In genomic region chr2:93891611-93892280, GRCm38 (mm10) we compare ENCODE assay signal across 8 mouse cellular contexts. TPM values are rescaled to one million over a fixed set of nuclear protein-coding genes. Genes with fewer than 3 reads are reported as not detected.
DNase-seq lines count a peak whose midpoint lies in the region; ATAC-seq lines count a peak whose summit lies in the region.
"Had no signal": no experiment of that assay in that cellular context is flagged by ENCODE, and none has a peak within 500 bp of the region (broad histone marks: within the 10 kb centered on the region; RNA-seq: fewer than 3 reads in every experiment).

No protein-coding gene starts in this region.

- no peak overlapping the region for H3K9ac ChIP-seq in heart, embryonic 13.5 days
- H3K9ac ChIP-seq in liver, embryonic 12.5 days: no peak overlapping the region
- H3K9ac ChIP-seq in neural tube, embryonic 14.5 days (replicated peaks; ENCODE audit: low read depth, low read length): no peak overlapping the region

- H3K36me3 ChIP-seq in heart, embryonic 13.5 days: no peaks in the 10 kb centered on the region
- no peaks in the 10 kb centered on the region for H3K36me3 ChIP-seq in liver, embryonic 12.5 days
- H3K36me3 ChIP-seq in neural tube, embryonic 14.5 days (ENCODE audit: control insufficient read depth, insufficient read depth, low read length): no peaks in the 10 kb centered on the region

- peak overlapping the region; percentile 61 for H3K27ac ChIP-seq in heart, embryonic 13.5 days (replicated peaks)
- H3K27ac ChIP-seq in liver, embryonic 12.5 days: peak overlapping the region; percentile 22; the same call in 1 of the 2 replicates
- H3K27ac ChIP-seq in neural tube, embryonic 14.5 days (ENCODE audit: low read depth, low read length): peak overlapping the region; percentile 69

- H3K4me1 ChIP-seq in heart, embryonic 13.5 days: peaks cover 21% of the 10 kb centered on the region
- H3K4me1 ChIP-seq in liver, embryonic 12.5 days: peaks cover 11% of the 10 kb centered on the region; the same call in 1 of the 2 replicates
- H3K4me1 ChIP-seq in neural tube, embryonic 14.5 days (ENCODE audit: control insufficient read depth, insufficient read depth, low read length): peaks cover 10% of the 10 kb centered on the region

- H3K9me3 ChIP-seq in heart, embryonic 13.5 days: no peaks in the 10 kb centered on the region
- no peaks in the 10 kb centered on the region for H3K9me3 ChIP-seq in liver, embryonic 12.5 days (replicated peaks)
- H3K9me3 ChIP-seq in neural tube, embryonic 14.5 days (ENCODE audit: control insufficient read depth, low read length): no peaks in the 10 kb centered on the region

- H3K27me3 ChIP-seq in heart, embryonic 13.5 days (replicated peaks): peaks cover 4% of the 10 kb centered on the region; the same call in 1 of the 2 replicates
- no peaks in the 10 kb centered on the region for H3K27me3 ChIP-seq in liver, embryonic 12.5 days (replicated peaks)
- H3K27me3 ChIP-seq in neural tube, embryonic 14.5 days (ENCODE audit: control insufficient read depth, insufficient read depth, low read length): no peaks in the 10 kb centered on the region

- peak; percentile 52 for DNase-seq in NIH3T3 (ENCODE audit: low read depth)
- peak; percentile 49 to 80 for DNase-seq in cerebellum, postnatal 4 days (ENCODE audit: low spot score in 2 of 2)
- DNase-seq in kidney, postnatal 14 days: peak; percentile 84
- DNase-seq in gastrocnemius, postnatal 25 days: no peak

- WGBS in heart, embryonic 13.5 days: 22% methylated on average over 9 of the region's 9 CpGs
- WGBS in liver, embryonic 12.5 days (ENCODE audit: insufficient replicate concordance): 27% methylated on average over 8 of the region's 9 CpGs
- WGBS in neural tube, embryonic 14.5 days: 7% methylated on average over 8 of the region's 9 CpGs

- H3K4me3 ChIP-seq in heart, embryonic 13.5 days: no peak overlapping the region
- no peak overlapping the region for H3K4me3 ChIP-seq in liver, embryonic 12.5 days
- H3K4me3 ChIP-seq in neural tube, embryonic 14.5 days (ENCODE audit: low read depth, low read length): no peak overlapping the region

- ATAC-seq in heart, embryonic 13.5 days (ENCODE audit: extremely low read depth, insufficient number of reproducible peaks, low FRiP score, low TSS enrichment): peak; percentile 40; the same call in 1 of the 2 replicates
- ATAC-seq in liver, embryonic 12.5 days: peak; percentile 60
- ATAC-seq in neural tube, embryonic 14.5 days (ENCODE audit: low read depth): peak; percentile 95

- H3K4me2 ChIP-seq in heart, embryonic 13.5 days: no peak overlapping the region
- no peak overlapping the region for H3K4me2 ChIP-seq in liver, embryonic 12.5 days
- H3K4me2 ChIP-seq in neural tube, embryonic 14.5 days (ENCODE audit: low read depth, low read length): no peak overlapping the region

RNA-seq across cellular contexts. Expression of gene Accsl, which starts 22.8 kb away (rescaled TPM):
- not detected in 2 replicates for polyA plus RNA-seq in heart, embryonic 13.5 days (2015; fragmentation: Nextera tagmentation; extraction: Ambion mirVana)
- polyA plus RNA-seq in liver, embryonic 12.5 days (2016; fragmentation: Nextera tagmentation; extraction: Ambion mirVana): not detected in 2 replicates
- 0.33 and 0.66 TPM in 2 replicates for polyA plus RNA-seq in neural tube, embryonic 14.5 days (2014; fragmentation: Nextera tagmentation; extraction: Ambion mirVana)
- not detected for total RNA-seq in gastrocnemius, postnatal 25 days (2021)
- total RNA-seq: neutrophil, adult 5-6 weeks had no signal

RNA-seq across cellular contexts. Expression of gene Accs, which starts 42.0 kb away (rescaled TPM):
- 6.1 and 7.6 TPM in 2 replicates for polyA plus RNA-seq in heart, embryonic 13.5 days (2015; fragmentation: Nextera tagmentation; extraction: Ambion mirVana)
- 1.4 and 2.3 TPM in 2 replicates for polyA plus RNA-seq in liver, embryonic 12.5 days (2016; fragmentation: Nextera tagmentation; extraction: Ambion mirVana)
- polyA plus RNA-seq in neural tube, embryonic 14.5 days (2014; fragmentation: Nextera tagmentation; extraction: Ambion mirVana): 5.5 and 6.7 TPM in 2 replicates
- 1 to 10 TPM; 2.3 to 4.1 TPM for total RNA-seq in gastrocnemius, postnatal 25 days (2021)

Comparison
In these comparisons a context has a peak if more than half of its experiments do, and no peak if none do; other contexts are left out.
1. ATAC-seq: peak in every context shown above with its lines; median percentile 95 in neural tube, embryonic 14.5 days; 60 in liver, embryonic 12.5 days; 40 in heart, embryonic 13.5 days.